Mouse (Mus musculus) effector memory CD4-positive, alpha-beta T cell, adult 5 months (primary cell): ENCODE results near the gene Hypm. TPM values are rescaled to one million over a fixed set of nuclear protein-coding genes. Genes with fewer than 3 reads are reported as not detected.

Experiments
- polyA plus RNA-seq: library from polyadenylated mRNA; unstranded; fragments of 100-300 nt; shearing (Covaris generic); gene quantifications from one replicate; pipeline ENCODE4 v1.2.1, GENCODE M21; 2017

Gene Hypm
- not detected for polyA plus RNA-seq

GRCm38 (mm10) chrX:9846628-9847027 lies at the start of gene Hypm:
Gene Hypm, plus strand, starts transcription at chrX:9846928.

DNA sequence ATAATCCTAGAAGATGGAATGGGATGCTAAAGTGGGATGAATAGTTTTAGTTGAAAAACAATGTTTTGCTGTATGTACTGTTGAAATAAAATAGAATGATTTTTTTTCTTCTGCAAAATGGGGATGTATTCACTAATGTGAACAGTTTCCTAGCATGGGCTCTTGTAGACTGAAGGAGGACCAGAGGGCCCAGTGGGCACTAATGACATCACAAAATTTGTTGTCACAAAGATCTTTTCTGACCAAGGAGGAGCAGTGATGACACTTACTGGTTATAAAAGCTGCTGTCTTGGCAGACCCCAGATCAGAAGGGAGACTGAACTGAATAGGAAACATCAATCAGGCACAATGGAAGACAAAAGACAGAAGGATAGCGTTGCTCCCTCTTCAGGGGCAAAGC lies 2.7 kb downstream of the Hypm start, which contains the start of gene H2al3:
TSS of gene H2al3 (plus strand) at position 301 of the 400 bp plus-strand sequence.

GRCm38 (mm10) chrX:9885322-9885721 lies 38.6 kb downstream of the Hypm start, which contains the start of gene Sytl5:
Gene Sytl5, plus strand, starts transcription at chrX:9885622.

Other genes starting within 250 kb of the Hypm start
- gene Dynlt3, start 183.9 kb upstream of the Hypm start, polyA plus RNA-seq, result 47.2 TPM
- not detected for gene H2al3, start 2.8 kb downstream of the Hypm start, polyA plus RNA-seq
- not detected for gene Sytl5, start 38.7 kb downstream of the Hypm start, polyA plus RNA-seq